Mouse (Mus musculus) testis, adult 2 months (tissue): Measurements from ENCODE around the gene Nav2. TPM values are rescaled to one million over a fixed set of nuclear protein-coding genes. Genes with fewer than 3 reads are reported as not detected.

Source experiments
- H3K27ac ChIP-seq: fragments of 200-500 bp; 2 replicates; pipeline ENCODE4 v1.5.1; 2012; ENCODE audit warnings: low read depth, low read length; ENCODE audit not compliant: control insufficient read depth, insufficient read depth
- H3K27me3 ChIP-seq: fragments of 200-500 bp; 2 replicates; pipeline ENCODE4 v1.6.1; 2012; ENCODE audit warnings: mild to moderate bottlenecking, low read length, moderate library complexity; ENCODE audit not compliant: control insufficient read depth, insufficient read depth
- H3K36me3 ChIP-seq: fragments of 200-500 bp; 2 replicates; pipeline ENCODE4 v1.6.1; 2012; ENCODE audit warnings: mild to moderate bottlenecking, low read length; ENCODE audit not compliant: control insufficient read depth, insufficient read depth
- H3K4me1 ChIP-seq: fragments of 200-500 bp; 2 replicates; pipeline ENCODE4 v1.6.1; 2012; ENCODE audit warnings: low read length; ENCODE audit not compliant: control insufficient read depth, insufficient read depth
- H3K4me3 ChIP-seq: fragments of 200-500 bp; 2 replicates; pipeline ENCODE4 v1.5.1; 2012; ENCODE audit warnings: low read depth, mild to moderate bottlenecking, low read length, moderate library complexity, mixed read lengths; ENCODE audit not compliant: control insufficient read depth
- CTCF ChIP-seq: fragments of 200-500 bp; IDR thresholded peaks from 2 replicates; pipeline ENCODE4 v1.5.1; 2012; ENCODE audit warnings: low read depth, mild to moderate bottlenecking, inconsistent platforms, low read length, moderate library complexity; ENCODE audit not compliant: control insufficient read depth, insufficient read depth, insufficient replicate concordance
- POLR2A ChIP-seq: fragments of 200-500 bp; IDR thresholded peaks from 2 replicates; pipeline ENCODE4 v1.6.1; 2012; ENCODE audit warnings: low read depth, mild to moderate bottlenecking, inconsistent platforms, low read length, moderate library complexity; ENCODE audit not compliant: control insufficient read depth
- polyA plus RNA-seq: library from polyadenylated mRNA; depleted of rRNA; stranded (reverse); fragments of >200 nt; gene quantifications from 2 replicates; pipeline ENCODE4 v1.2.3, GENCODE M21; 2012

Nav2 gene
- polyA plus RNA-seq, 1 experiment = 20.8 TPM

DNA sequence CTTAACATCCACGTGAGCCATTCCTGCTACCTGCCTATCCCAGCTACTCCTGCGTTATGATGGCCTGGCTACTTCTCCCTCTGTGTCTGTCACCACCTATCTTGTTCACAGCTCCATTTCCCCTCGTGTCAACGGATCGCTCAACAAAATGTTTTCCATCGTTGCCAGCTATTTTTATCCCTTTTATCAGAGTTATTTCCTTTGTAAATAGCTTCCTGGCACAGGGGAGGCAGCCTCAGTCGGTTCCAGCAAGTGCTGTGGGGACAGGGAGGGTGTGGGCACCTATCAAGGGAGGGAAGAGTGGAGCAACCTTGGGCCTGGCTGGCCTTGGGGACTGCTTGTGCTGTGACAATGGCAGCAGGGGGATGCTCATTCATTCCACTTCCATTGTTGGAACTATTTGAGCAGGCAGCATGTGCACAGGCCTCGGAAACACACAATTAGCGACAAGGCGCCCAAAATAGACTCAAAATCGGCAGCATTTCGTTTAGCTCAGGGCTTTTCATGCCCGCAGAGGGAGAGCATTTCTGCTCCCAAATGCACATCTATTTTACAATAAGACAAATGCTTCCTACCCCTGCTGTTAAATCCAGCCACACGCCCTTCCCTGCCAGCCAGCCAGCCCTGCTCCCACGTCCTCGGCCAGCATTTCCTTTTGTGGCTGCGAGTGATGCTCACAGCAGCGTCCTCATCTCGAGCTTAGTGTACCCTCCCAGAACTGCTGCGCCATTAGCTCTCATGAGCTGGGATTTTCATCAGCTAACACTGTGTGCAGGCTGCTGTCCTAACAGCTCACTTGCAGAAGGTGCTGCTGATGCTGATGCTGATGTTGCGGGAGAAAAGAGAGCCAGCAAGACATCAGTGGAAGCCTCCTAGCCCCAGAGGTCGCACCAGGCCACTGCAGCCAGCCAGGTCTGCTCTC is 237.5 kb downstream of the Nav2 start:
- H3K4me1 ChIP-seq = no peaks in the 10 kb centered on the region
- no peaks in the 10 kb centered on the region for H3K27me3 ChIP-seq
- no peak for TF ChIP-seq CTCF
- TF ChIP-seq POLR2A = no peak
- no peak overlapping the region for H3K27ac ChIP-seq
- no peak overlapping the region for H3K4me3 ChIP-seq
- no peaks in the 10 kb centered on the region for H3K36me3 ChIP-seq

DNA sequence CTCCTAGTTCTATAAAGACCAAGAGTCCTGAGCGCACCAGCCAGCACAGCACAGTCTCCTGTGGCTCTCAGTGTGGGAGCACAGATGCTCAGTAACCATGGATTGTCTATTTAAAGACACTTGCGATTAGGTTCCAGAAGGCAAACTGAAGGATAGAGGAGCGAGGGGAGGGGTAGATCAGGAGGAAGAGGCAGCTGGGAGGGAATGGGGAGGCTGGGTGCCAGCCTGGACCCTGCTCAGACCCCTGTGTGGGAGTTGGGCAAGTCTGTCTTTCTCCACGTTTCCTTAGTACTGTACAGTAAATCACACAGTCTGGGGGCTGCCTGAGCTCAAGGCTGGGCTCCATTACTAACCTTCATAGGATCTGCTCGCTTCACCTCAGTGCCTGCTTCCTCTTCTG is 243.8 kb downstream of the Nav2 start:
- Histone ChIP-seq H3K4me1 (no peaks in the 10 kb centered on the region), H3K4me3 (no peak overlapping the region), H3K27ac (no peak overlapping the region), H3K27me3 (no peaks in the 10 kb centered on the region), H3K36me3 (no peaks in the 10 kb centered on the region)
- TF ChIP-seq CTCF (no peak), POLR2A (no peak)

DNA sequence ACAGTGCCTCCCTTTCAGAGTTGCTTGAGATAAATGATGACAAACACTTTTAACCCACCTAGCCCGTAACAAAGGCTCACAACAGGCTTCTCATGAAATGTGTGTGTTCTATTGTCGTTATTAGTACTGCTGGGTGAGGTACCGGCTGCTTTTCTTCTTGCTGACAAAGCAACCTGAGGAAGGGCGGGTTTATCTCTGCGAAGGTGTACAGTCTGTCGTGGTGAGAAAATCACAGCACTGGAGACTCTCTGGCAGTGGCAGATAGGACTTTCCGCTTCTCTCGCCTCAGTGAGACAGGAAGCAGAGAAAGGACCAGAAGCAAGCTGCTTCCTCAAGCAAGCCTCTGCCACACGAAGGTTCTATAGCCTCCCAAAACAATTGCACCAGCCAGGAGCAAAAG is 244.2 kb downstream of the Nav2 start:
- TF ChIP-seq CTCF (no peak), POLR2A (no peak)

DNA sequence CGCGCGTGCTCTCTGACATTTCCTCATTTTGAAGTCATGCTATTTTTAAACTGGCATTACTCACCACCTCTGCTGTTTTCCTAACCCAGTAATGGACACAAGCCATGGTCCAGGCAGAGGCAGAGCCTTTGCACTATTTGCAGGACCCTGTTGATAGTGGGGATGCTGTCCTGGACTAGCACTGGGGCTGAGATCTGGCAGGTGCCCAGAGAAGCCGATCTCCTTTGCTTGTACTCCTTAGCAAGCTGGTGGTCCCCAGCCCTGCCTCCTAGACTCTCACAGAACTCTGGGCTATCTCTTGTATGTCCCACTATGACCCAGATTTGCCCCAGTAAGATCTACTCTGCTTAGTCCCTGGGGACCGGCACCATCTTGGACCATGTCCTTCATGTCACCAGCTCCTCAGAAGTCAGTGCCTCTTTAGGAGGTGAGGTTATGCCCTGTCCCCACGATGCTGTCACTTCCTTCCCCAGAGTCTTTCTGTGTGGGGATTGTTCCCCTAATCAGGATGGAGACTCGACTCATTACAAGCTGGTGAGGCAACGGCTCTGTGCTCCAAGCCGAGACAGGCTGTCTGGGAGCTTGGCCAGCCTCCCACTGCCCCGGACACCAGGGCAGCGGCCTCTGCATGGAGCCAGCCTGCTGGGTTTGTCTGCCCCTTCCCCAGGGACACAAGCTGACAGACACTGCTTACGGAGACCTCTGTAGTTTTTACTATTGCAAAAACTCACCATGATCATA is 250.3 kb downstream of the Nav2 start:
- TF ChIP-seq POLR2A (no peak), CTCF (no peak)
- no peaks in the 10 kb centered on the region for H3K36me3 ChIP-seq
- no peaks in the 10 kb centered on the region for H3K27me3 ChIP-seq
- no peaks in the 10 kb centered on the region for H3K4me1 ChIP-seq
- no peak overlapping the region for H3K27ac ChIP-seq
- H3K4me3 ChIP-seq = no peak overlapping the region

More for the DNA sequence above, 244.2 kb downstream of the Nav2 start:
- no peak overlapping the region for H3K27ac ChIP-seq
- H3K36me3 ChIP-seq = no peaks in the 10 kb centered on the region
- no peaks in the 10 kb centered on the region for H3K27me3 ChIP-seq
- H3K4me3 ChIP-seq = no peak overlapping the region
- no peaks in the 10 kb centered on the region for H3K4me1 ChIP-seq

DNA sequence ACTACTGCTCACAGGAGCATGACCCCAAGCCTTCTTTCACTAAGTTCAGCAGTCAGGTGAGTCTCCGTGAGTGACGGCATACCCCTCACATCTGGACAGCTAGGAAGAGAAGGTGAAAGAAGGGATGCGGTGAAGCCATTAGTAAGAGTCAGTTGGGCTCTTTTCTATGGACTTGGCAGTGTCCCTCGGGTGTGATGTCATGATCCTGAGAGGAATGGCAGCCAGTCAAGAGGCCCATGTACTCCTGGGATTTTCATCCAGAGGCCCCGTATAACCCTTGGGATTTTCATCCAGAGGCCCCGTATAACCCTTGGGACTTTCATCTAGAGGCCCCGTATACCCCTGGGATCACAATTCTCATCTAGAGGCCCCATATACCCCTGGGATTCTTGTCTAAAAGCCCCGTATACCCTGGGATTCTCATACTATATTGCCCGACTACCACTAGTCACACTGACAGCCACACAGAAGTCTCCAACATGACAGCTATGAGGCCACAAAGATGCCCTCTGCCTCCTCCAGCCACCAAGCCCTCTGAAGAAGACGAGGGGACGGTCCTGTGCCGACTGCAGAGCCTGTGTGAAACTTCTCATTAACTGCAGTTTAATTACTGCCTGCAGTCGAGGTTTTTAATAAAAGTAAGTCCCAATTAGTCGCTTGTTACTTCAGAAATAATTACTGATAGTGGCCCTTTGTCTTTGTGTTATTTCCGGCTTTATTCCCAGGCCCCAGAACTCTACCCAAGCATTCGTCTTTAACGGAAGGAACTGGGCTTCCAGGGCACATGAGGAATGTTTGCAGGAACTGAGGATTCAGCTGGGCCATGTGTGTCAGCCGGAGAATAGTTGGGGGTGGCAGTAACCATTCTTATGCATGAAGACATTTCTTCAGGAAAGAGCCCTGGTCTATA is 251.4 kb downstream of the Nav2 start:
- no peaks in the 10 kb centered on the region for H3K4me1 ChIP-seq
- no peaks in the 10 kb centered on the region for H3K27me3 ChIP-seq
- no peak overlapping the region for H3K27ac ChIP-seq
- no peak overlapping the region for H3K4me3 ChIP-seq
- no peak for TF ChIP-seq POLR2A
- TF ChIP-seq CTCF = no peak
- H3K36me3 ChIP-seq = no peaks in the 10 kb centered on the region

DNA sequence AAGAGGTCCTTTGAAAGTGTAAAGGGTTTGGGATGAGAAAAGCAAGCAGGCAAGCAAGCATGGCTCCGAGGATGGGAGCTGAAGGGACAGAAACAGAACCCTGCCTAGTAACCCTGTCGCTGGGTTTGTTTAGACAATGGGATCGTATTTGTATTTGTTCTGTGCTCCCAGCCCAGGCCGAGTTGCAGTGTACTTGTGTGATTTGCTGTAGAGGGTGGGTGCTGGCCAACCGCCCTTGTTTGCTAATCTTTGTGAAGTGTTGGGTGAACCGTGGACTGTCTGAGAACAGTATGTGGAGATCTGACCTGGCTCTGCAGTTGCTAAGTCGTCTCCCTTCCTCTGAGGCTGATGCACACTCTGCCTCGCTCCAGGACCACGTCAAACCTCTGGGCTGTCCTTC is 253.6 kb downstream of the Nav2 start:
- Histone ChIP-seq H3K27ac (no peak overlapping the region), H3K4me3 (no peak overlapping the region), H3K27me3 (no peaks in the 10 kb centered on the region), H3K4me1 (no peaks in the 10 kb centered on the region), H3K36me3 (no peaks in the 10 kb centered on the region)
- TF ChIP-seq CTCF (no peak), POLR2A (no peak)

DNA sequence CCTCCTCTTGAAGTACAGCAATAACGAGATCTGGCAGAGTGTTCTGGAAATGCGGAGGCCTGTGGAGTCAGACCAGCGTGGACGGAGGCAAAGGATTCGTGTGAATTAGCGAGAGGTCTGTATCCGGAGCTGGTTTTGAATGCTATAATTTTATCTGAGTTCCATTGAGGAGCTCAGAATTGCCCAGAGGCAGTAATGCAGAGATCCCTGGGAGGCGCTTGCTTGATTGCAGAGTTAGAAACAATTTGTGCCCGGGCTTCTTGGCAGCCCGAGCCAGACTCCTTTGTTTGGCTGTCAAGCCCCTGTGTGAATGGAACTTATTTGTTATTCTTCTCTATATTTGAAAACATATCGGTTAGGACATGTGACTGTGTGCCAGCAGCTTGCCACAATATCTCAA is 255.3 kb downstream of the Nav2 start:
- no peaks in the 10 kb centered on the region for H3K4me1 ChIP-seq
- H3K36me3 ChIP-seq = no peaks in the 10 kb centered on the region
- TF ChIP-seq CTCF (no peak), POLR2A (no peak)
- no peak overlapping the region for H3K27ac ChIP-seq
- H3K4me3 ChIP-seq = no peak overlapping the region
- no peaks in the 10 kb centered on the region for H3K27me3 ChIP-seq
